Mouse (Mus musculus) CH12.LX (cell line): Measurements from ENCODE around the gene Tanc2. TPM values are rescaled to one million over a fixed set of nuclear protein-coding genes. Genes with fewer than 3 reads are reported as not detected.

Experiments
- DNase-seq: peaks from one replicate; pipeline ENCODE4 v3.0.0-alpha.2; 2013; ENCODE audit errors: extremely low read depth
- H3K27ac ChIP-seq: 2 replicates; pipeline ENCODE4 v1.5.1; 2012; ENCODE audit warnings: low read depth, mild to moderate bottlenecking, control low read depth, moderate library complexity; ENCODE audit not compliant: insufficient read depth
- H3K27me3 ChIP-seq: replicated peaks from 2 replicates; pipeline ENCODE3; 2012; ENCODE audit warnings: inconsistent platforms
- H3K36me3 ChIP-seq, 2 experiments: replicated peaks in 1 of 2; 2 replicates each; pipeline versions ENCODE3 to v1.6.1; 2012; ENCODE audit warnings: inconsistent platforms in 1 of 2, low read length in 1 of 2, mild to moderate bottlenecking in 1 of 2, mixed read lengths in 1 of 2, moderate library complexity in 1 of 2; ENCODE audit not compliant: control insufficient read depth in 1 of 2, insufficient read depth in 1 of 2
- H3K4me1 ChIP-seq, 2 experiments: 2 replicates each; pipeline ENCODE4 v1.6.1; 2012; ENCODE audit warnings: inconsistent platforms in 1 of 2, moderate library complexity in 1 of 2; ENCODE audit not compliant: insufficient read depth in 2 of 2, control insufficient read depth in 1 of 2
- H3K4me2 ChIP-seq: 2 replicates; pipeline ENCODE4 v1.6.1; 2012; ENCODE audit warnings: low read depth, mild to moderate bottlenecking, control low read depth; ENCODE audit not compliant: poor library complexity, insufficient read depth, severe bottlenecking
- H3K4me3 ChIP-seq, 3 experiments: fragments of 150-350 bp in 1 of 3; sonication (generic) in 1 of 3; replicated peaks in 1 of 3; 2 replicates each; pipeline versions ENCODE3 to v1.5.1; 2011 to 2012; ENCODE audit warnings: low read depth in 2 of 3, low read length in 2 of 3, mild to moderate bottlenecking in 2 of 3, moderate library complexity in 2 of 3, control low read depth in 1 of 3, improper control_type of control experiment in 1 of 3, inconsistent platforms in 1 of 3, mixed read lengths in 1 of 3; ENCODE audit not compliant: poor library complexity in 1 of 3
- H3K79me2 ChIP-seq: replicated peaks from 2 replicates; pipeline ENCODE4 v1.6.1; 2012; ENCODE audit warnings: mild to moderate bottlenecking, moderate library complexity; ENCODE audit not compliant: control insufficient read depth, poor library complexity, insufficient read depth, severe bottlenecking; ENCODE audit errors: extremely low read depth
- H3K9ac ChIP-seq: 2 replicates; pipeline ENCODE4 v1.6.1; 2012; ENCODE audit warnings: low read depth, mild to moderate bottlenecking, control low read depth, moderate library complexity; ENCODE audit not compliant: insufficient read depth
- H3K9me3 ChIP-seq: replicated peaks from 2 replicates; pipeline ENCODE3; 2012; ENCODE audit warnings: low read length, inconsistent platforms, mixed read lengths
- CHD2 ChIP-seq: IDR thresholded peaks from 2 replicates; pipeline ENCODE4 v1.6.1; 2011; ENCODE audit warnings: low read length, improper control_type of control experiment
- E2F4 ChIP-seq: IDR thresholded peaks from 2 replicates; pipeline ENCODE4 v1.6.1; 2011; ENCODE audit warnings: low read depth, low read length, improper control_type of control experiment; ENCODE audit not compliant: insufficient replicate concordance
- EP300 ChIP-seq: IDR thresholded peaks from 2 replicates; pipeline ENCODE4 v1.6.1; 2011; ENCODE audit warnings: low read length, improper control_type of control experiment
- HCFC1 ChIP-seq: IDR thresholded peaks from 2 replicates; pipeline ENCODE4 v1.6.1; 2012; ENCODE audit warnings: low read depth, mild to moderate bottlenecking, inconsistent platforms, low read length, improper control_type of control experiment
- IRF4 ChIP-seq: IDR thresholded peaks from 2 replicates; pipeline ENCODE4 v1.6.1; 2014; ENCODE audit warnings: low read depth, mild to moderate bottlenecking, inconsistent platforms, low read length, improper control_type of control experiment
- JUN ChIP-seq: IDR thresholded peaks from 2 replicates; pipeline ENCODE4 v1.6.1; 2011; ENCODE audit warnings: low read depth, mild to moderate bottlenecking, low read length, improper control_type of control experiment, moderate library complexity; ENCODE audit not compliant: insufficient read depth
- MAFK ChIP-seq: IDR thresholded peaks from 2 replicates; pipeline ENCODE4 v1.6.1; 2011; ENCODE audit warnings: low read length, improper control_type of control experiment; ENCODE audit not compliant: insufficient replicate concordance
- MAZ ChIP-seq: IDR thresholded peaks from 2 replicates; pipeline ENCODE4 v1.6.1; 2012; ENCODE audit warnings: low read depth, mild to moderate bottlenecking, inconsistent platforms, low read length, improper control_type of control experiment, moderate library complexity
- MYC ChIP-seq: IDR thresholded peaks from 2 replicates; pipeline ENCODE4 v1.6.1; 2011; ENCODE audit warnings: low read depth, mild to moderate bottlenecking, improper control_type of control experiment, low read length
- POLR2A ChIP-seq: IDR thresholded peaks from 2 replicates; pipeline ENCODE4 v1.6.1; 2011; ENCODE audit warnings: low read depth, mild to moderate bottlenecking, improper control_type of control experiment, low read length
- RAD21 ChIP-seq: IDR thresholded peaks from 2 replicates; pipeline ENCODE4 v1.6.1; 2011; ENCODE audit warnings: low read depth, mild to moderate bottlenecking, low read length, improper control_type of control experiment, moderate library complexity
- SMC3 ChIP-seq: IDR thresholded peaks from 2 replicates; pipeline ENCODE4 v1.6.1; 2011; ENCODE audit warnings: low read depth, low read length, improper control_type of control experiment
- TBP ChIP-seq: conservative IDR thresholded peaks from 2 replicates; pipeline ENCODE4 v1.6.1; 2011; ENCODE audit warnings: low read depth, low read length, improper control_type of control experiment
- TCF12 ChIP-seq: IDR thresholded peaks from 2 replicates; pipeline ENCODE4 v1.6.1; 2014; ENCODE audit warnings: low read depth, mild to moderate bottlenecking, inconsistent platforms, low read length, improper control_type of control experiment
- UBTF ChIP-seq: IDR thresholded peaks from 2 replicates; pipeline ENCODE4 v1.6.1; 2012; ENCODE audit warnings: low read depth, mild to moderate bottlenecking, inconsistent platforms, low read length, improper control_type of control experiment, moderate library complexity
- USF1 ChIP-seq: IDR thresholded peaks from 2 replicates; pipeline ENCODE4 v1.6.1; 2014; ENCODE audit warnings: low read depth, mild to moderate bottlenecking, inconsistent platforms, low read length, improper control_type of control experiment
- USF2 ChIP-seq: conservative IDR thresholded peaks from 2 replicates; pipeline ENCODE4 v1.6.1; 2011; ENCODE audit warnings: low read depth, low read length, improper control_type of control experiment
- ZKSCAN1 ChIP-seq: IDR thresholded peaks from 2 replicates; pipeline ENCODE4 v1.6.1; 2012; ENCODE audit warnings: low read depth, inconsistent platforms, low read length, improper control_type of control experiment, borderline replicate concordance
- ZMIZ1 ChIP-seq: IDR thresholded peaks from 2 replicates; pipeline ENCODE4 v1.6.1; 2012; ENCODE audit warnings: low read depth, mild to moderate bottlenecking, inconsistent platforms, low read length, improper control_type of control experiment
- ZNF384 ChIP-seq: IDR thresholded peaks from 2 replicates; pipeline ENCODE4 v1.6.1; 2012; ENCODE audit warnings: low read depth, low read length, improper control_type of control experiment, inconsistent platforms
- dilution Hi-C: fragments of 300-500 bp; cut with MboI; formaldehyde crosslinking; loops from 2 replicates; pipeline ENCODE4 v1.14.3; 2020; ENCODE audit warnings: low sequenced_read_pairs; ENCODE audit not compliant: extremely low pct_unique_long_range_greater_than_20kb, extremely low pct_ligation_motif_present
- in situ Hi-C: fragments of 300-500 bp; cut with MboI; formaldehyde crosslinking; loops from 3 replicates; pipeline ENCODE4 v1.14.3; 2019; ENCODE audit warnings: low sequenced_read_pairs, low pct_ligation_motif_present, low pct_unique_long_range_greater_than_20kb, mixed read lengths
- polyA plus RNA-seq: library from polyadenylated mRNA; unstranded; fragments of >175 nt; gene quantifications from 2 replicates; pipeline ENCODE4 v1.2.1, GENCODE M21; 2012; ENCODE audit warnings: low read depth; ENCODE audit not compliant: insufficient read length
- total RNA-seq, 2 experiments: library from RNA; depleted of rRNA; stranded (reverse); fragments of 300-350 nt in 1 of 2; fragments of >200 nt in 1 of 2; gene quantifications; 2 replicates each; pipeline ENCODE4 v1.2.3; 2012 to 2014

Gene Tanc2
- total and polyA plus RNA-seq, 3 experiments: 2.6 to 10.4 (median 3.2) TPM

- Histone ChIP-seq H3K27ac (no peak overlapping the region), H3K36me3 (no peaks in the 10 kb centered on the region), H3K9ac (no peak overlapping the region), H3K27me3 (no peaks in the 10 kb centered on the region), H3K4me2 (no peak overlapping the region), H3K4me3 (no peak overlapping the region), H3K4me1 (no peaks in the 10 kb centered on the region), H3K79me2 (no peaks in the 10 kb centered on the region), H3K9me3 (no peaks in the 10 kb centered on the region)
- dilution Hi-C loops: no loop called here
- DNase-seq: no peak
- in situ Hi-C loops: no loop called here
- TF ChIP-seq E2F4 (no peak), ZKSCAN1 (no peak), HCFC1 (no peak), RAD21 (no peak), MAZ (no peak), EP300 (no peak), UBTF (no peak), POLR2A (no peak)
These were observed 110.7 kb downstream of the Tanc2 start for GRCm38 (mm10) chr11:105700528-105700927.

- H3K9me3 ChIP-seq: no peaks in the 10 kb centered on the region
- no peak for DNase-seq
- no peaks in the 10 kb centered on the region for H3K36me3 ChIP-seq
- no peak overlapping the region for H3K4me2 ChIP-seq
- in situ Hi-C loops (no loop called here), dilution Hi-C loops (no loop called here)
- H3K27me3 ChIP-seq: no peaks in the 10 kb centered on the region
- no peak overlapping the region for H3K9ac ChIP-seq
- no peaks in the 10 kb centered on the region for H3K79me2 ChIP-seq
- H3K27ac ChIP-seq: no peak overlapping the region
- no peak overlapping the region for H3K4me3 ChIP-seq
- TF ChIP-seq MAFK (peak; percentile 90), CHD2 (no peak)
- H3K4me1 ChIP-seq: no peaks in the 10 kb centered on the region
These were observed 129.9 kb downstream of the Tanc2 start for GRCm38 (mm10) chr11:105719660-105720059.

GRCm38 (mm10) chr11:105731541-105731940 is 141.8 kb downstream of the Tanc2 start:
- Histone ChIP-seq H3K27me3 (no peaks in the 10 kb centered on the region), H3K4me1 (no peaks in the 10 kb centered on the region), H3K9ac (no peak overlapping the region), H3K79me2 (no peaks in the 10 kb centered on the region), H3K9me3 (no peaks in the 10 kb centered on the region), H3K36me3 (no peaks in the 10 kb centered on the region), H3K4me2 (no peak overlapping the region), H3K27ac (no peak overlapping the region), H3K4me3 (no peak overlapping the region)
- in situ Hi-C loops: no loop called here
- TF ChIP-seq ZKSCAN1 (no peak), HCFC1 (no peak), TCF12 (no peak), ZNF384 (no peak), TBP (no peak), USF2 (no peak), JUN (no peak), MYC (no peak), SMC3 (no peak), MAFK (no peak), USF1 (no peak), ZMIZ1 (no peak), IRF4 (no peak)
- DNase-seq: no peak
- dilution Hi-C loops: no loop called here
